Mouse (Mus musculus): ENCODE data around the gene Tbx19. TPM values are rescaled to one million over a fixed set of nuclear protein-coding genes. Genes with fewer than 3 reads are reported as not detected.

The Tbx19 gene
- polyA plus RNA-seq, 1 experiment from 2014 or later = 0.05 TPM

DNA sequence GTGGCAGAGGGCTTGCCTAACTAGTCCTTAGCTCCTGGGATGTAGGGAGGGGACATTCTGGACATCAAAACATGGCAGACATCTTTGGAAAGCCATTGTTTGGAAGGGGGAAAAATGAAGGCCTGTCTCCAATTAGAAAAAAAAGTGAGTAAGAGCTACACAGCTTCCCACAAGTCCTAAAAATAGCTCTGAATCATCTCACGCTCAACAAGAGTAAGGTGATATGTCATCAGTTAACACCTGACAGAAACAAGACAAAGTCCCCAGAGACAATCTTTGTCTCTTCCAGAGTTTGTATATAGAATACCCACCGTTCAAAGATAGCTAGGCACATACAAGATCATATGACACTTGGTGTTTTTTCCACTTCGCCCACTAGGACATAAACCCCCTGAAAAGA, 71.0 kb downstream of the Tbx19 start:
- Histone ChIP-seq H3K27ac (ENCODE audit: low read length) (no peak overlapping the region), H3K4me1 (replicated peaks; ENCODE audit: control insufficient read depth, insufficient read depth, low read length) (no peaks in the 10 kb centered on the region; the same call in 1 of the 2 replicates), H3K4me3 (ENCODE audit: low read length) (no peak overlapping the region), H3K9me3 (ENCODE audit: control insufficient read depth, low read length) (no peaks in the 10 kb centered on the region), H3K4me2 (ENCODE audit: low read depth, low read length) (no peak overlapping the region), H3K27me3 (ENCODE audit: control insufficient read depth, insufficient read depth, low read depth, low read length) (no peaks in the 10 kb centered on the region), H3K9ac (ENCODE audit: low read length) (no peak overlapping the region), H3K36me3 (ENCODE audit: control insufficient read depth, insufficient read depth, low read length) (no peaks in the 10 kb centered on the region)
- WGBS = 42% methylated on average over 3 of the region's 3 CpGs
- no peak for ATAC-seq (ENCODE audit: low read depth)

Other genes with a start within 250 kb of the Tbx19 start
- 0.33 and 1.1 TPM in 2 replicates for gene Xcl1, start 225.2 kb downstream of the Tbx19 start, polyA plus RNA-seq (2015; fragmentation: Nextera tagmentation; extraction: Ambion mirVana)
- gene Sft2d2, start 33.7 kb upstream of the Tbx19 start, polyA plus RNA-seq (2015; fragmentation: Nextera tagmentation; extraction: Ambion mirVana) = 21.9 and 22.4 TPM in 2 replicates
- 97.4 and 100 TPM in 2 replicates for gene Tiprl, start 76.2 kb upstream of the Tbx19 start, polyA plus RNA-seq (2015; fragmentation: Nextera tagmentation; extraction: Ambion mirVana)
- 0.84 and 0.89 TPM in 2 replicates for gene Gpr161, start 135.0 kb upstream of the Tbx19 start, polyA plus RNA-seq (2015; fragmentation: Nextera tagmentation; extraction: Ambion mirVana)